Mouse (Mus musculus) lung, postnatal 0 days (tissue): ENCODE measurements at regions not wholly inside any gene's neighbourhood (a gene's known extent, or its start where the extent isn't known, plus 50 kb on each side); places are given as distances from the start of the nearest gene placed in this dataset.

Experiments used
- ATAC-seq: fragments of 200-750 bp; cut with Nextera tagmentation; 2 replicates; pipeline ENCODE4 v1.8.0; 2017; ENCODE audit warnings: moderate library complexity
- DNase-seq: peaks from one replicate; pipeline ENCODE4 v3.0.0-alpha.2; 2016; ENCODE audit warnings: low spot score
- H3K27ac ChIP-seq: fragments of 300-500 bp; sonication (generic); 2 replicates; pipeline ENCODE4 v1.5.1; 2014; ENCODE audit warnings: antibody characterized with exemption, mild to moderate bottlenecking, low read length, mixed read lengths
- H3K27me3 ChIP-seq: fragments of 300-500 bp; sonication (generic); replicated peaks from 2 replicates; pipeline ENCODE4 v1.6.1; 2014; ENCODE audit warnings: low read length, mixed read lengths; ENCODE audit not compliant: insufficient read depth
- H3K36me3 ChIP-seq: fragments of 300-500 bp; sonication (generic); 2 replicates; pipeline ENCODE4 v1.6.1; 2014; ENCODE audit warnings: low read length, mixed read lengths; ENCODE audit not compliant: insufficient read depth
- H3K4me1 ChIP-seq: fragments of 300-500 bp; sonication (generic); 2 replicates; pipeline ENCODE4 v1.6.1; 2014; ENCODE audit warnings: antibody characterized with exemption, low read depth, low read length, mixed read lengths; ENCODE audit not compliant: insufficient read depth
- H3K4me2 ChIP-seq: fragments of 300-500 bp; sonication (generic); replicated peaks from 2 replicates; pipeline ENCODE4 v1.6.1; 2014; ENCODE audit warnings: low read depth, mild to moderate bottlenecking, low read length, moderate library complexity, mixed read lengths
- H3K4me3 ChIP-seq: fragments of 300-500 bp; sonication (generic); 2 replicates; pipeline ENCODE4 v1.5.1; 2014; ENCODE audit warnings: low read depth, low read length
- H3K9ac ChIP-seq: fragments of 300-500 bp; sonication (generic); replicated peaks from 2 replicates; pipeline ENCODE4 v1.6.1; 2014; ENCODE audit warnings: low read depth, mild to moderate bottlenecking
- H3K9me3 ChIP-seq: fragments of 300-500 bp; sonication (generic); 2 replicates; pipeline ENCODE4 v1.6.1; 2016; ENCODE audit warnings: low read length, mixed read lengths
- CTCF ChIP-seq: IDR thresholded peaks from 2 replicates; pipeline ENCODE4 v1.5.1; 2016; ENCODE audit warnings: antibody characterized with exemption, mild to moderate bottlenecking
- EP300 ChIP-seq: IDR thresholded peaks from 2 replicates; pipeline ENCODE4 v1.6.1; 2016; ENCODE audit warnings: antibody characterized with exemption, mild to moderate bottlenecking, control low read depth
- WGBS: fragments of 180-500 bp; shearing (Covaris S2); extraction: QIAGEN DNeasy Blood & Tissue Kit; methylation state at CpG from one replicate; pipeline ENCODE4 v1.1.7; 2014; 5-methylcytosine and 5-hydroxymethylcytosine counted together

DNA sequence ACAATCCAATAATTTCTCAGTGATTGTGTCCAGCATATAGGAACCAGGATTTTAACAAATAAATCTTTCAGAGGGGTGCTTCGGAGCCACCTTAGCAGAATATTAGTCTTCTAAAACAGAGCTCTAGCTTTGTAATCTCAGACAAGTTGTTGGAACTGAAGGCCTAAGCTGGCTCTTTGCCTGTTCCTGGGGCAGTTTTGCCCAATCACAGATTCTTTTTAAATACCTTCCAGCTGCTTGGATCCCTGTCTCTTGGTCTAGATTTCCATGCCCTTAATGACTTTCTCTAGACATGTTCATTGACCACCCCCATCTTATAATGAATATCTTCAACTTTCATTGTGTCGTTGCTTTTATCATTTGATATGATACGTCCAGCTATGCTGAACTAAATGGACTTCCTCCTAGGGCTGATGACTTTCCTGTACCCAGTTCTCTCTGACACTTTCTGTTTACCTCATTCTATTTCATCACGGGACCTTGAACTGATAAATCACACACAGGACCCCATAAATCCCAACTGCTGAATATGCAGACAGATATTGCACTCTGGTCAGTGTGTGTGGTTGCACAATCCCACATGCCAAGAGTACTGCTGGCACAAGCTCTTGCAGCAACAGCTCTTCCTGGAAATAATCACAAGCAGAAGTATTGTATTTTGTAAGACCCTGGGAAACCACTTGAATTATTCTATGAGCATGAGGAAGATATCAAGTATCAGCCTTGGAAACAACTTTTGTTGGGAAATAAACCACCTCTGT is 440.4 kb downstream of the Slc22a22 start:
- H3K4me2 ChIP-seq: no peak overlapping the region
- peak; percentile 80 for DNase-seq
- no peak overlapping the region for H3K9ac ChIP-seq
- H3K4me3 ChIP-seq: no peak overlapping the region
- no peaks in the 10 kb centered on the region for H3K36me3 ChIP-seq
- no peaks in the 10 kb centered on the region for H3K27me3 ChIP-seq
- peak; percentile 78 for ATAC-seq
- TF ChIP-seq CTCF: no peak
- TF ChIP-seq EP300: peak; percentile 61
- no peak overlapping the region for H3K27ac ChIP-seq
- H3K4me1 ChIP-seq: no peaks in the 10 kb centered on the region
- 51% methylated on average over 4 of the region's 4 CpGs for WGBS
- no peaks in the 10 kb centered on the region for H3K9me3 ChIP-seq

DNA sequence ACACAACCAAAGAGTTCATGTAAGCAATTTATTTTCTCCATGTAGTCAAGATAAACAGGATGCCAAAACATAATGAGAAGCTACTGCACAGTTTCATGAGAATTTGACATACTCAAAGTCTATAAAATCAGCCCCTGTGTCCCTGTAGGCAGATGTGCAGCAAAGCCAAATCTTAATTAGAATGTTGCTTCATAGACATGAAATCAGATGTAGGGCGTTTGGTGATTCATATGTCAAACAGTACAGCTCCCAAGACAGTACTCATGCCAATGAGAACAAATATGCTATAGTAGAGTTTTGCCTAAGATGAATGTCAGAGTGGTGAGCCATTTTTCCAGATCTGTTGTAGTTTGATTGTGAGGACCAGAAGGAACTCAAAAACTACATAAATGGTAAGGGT is 444.4 kb downstream of the Slc22a22 start:
- Histone ChIP-seq H3K4me1 (no peaks in the 10 kb centered on the region), H3K4me3 (no peak overlapping the region), H3K27ac (no peak overlapping the region), H3K36me3 (no peaks in the 10 kb centered on the region), H3K9ac (no peak overlapping the region), H3K4me2 (no peak overlapping the region), H3K9me3 (no peaks in the 10 kb centered on the region), H3K27me3 (no peaks in the 10 kb centered on the region)
- 51% methylated on average over 1 of the region's 1 CpGs for WGBS
- peak; percentile 27; the same call in 1 of the 2 replicates for TF ChIP-seq EP300
- TF ChIP-seq CTCF: no peak
- ATAC-seq (no peak), DNase-seq (peak; percentile 19)
